ENCODE assay signal across 8 mouse cellular contexts in genomic region chr11:54303076-54303727, GRCm38 (mm10). TPM values are rescaled to one million over a fixed set of nuclear protein-coding genes. Genes with fewer than 3 reads are reported as not detected.
A peak's percentile ranks its signal among the peaks of the same experiment; 100 is the strongest.
DNase-seq lines count a peak whose midpoint lies in the region; ATAC-seq and TF ChIP-seq lines count a peak whose summit lies in the region.

No protein-coding gene starts in this region.

- TF ChIP-seq POLR2A in kidney, adult 2 months (IDR thresholded peaks at IDR 0.05; ENCODE audit: low read depth, low read length), result no peak
- no peak for TF ChIP-seq POLR2A in brain, embryonic 14.5 days (IDR thresholded peaks at IDR 0.05; ENCODE audit: borderline replicate concordance, extremely low read depth, insufficient read depth, insufficient read length, poor library complexity, severe bottlenecking)

- ATAC-seq in forebrain, postnatal 0 days, result no peak; the same call in 1 of the 2 replicates
- ATAC-seq in megakaryocyte progenitor cell, adult 5-6 weeks (replicated peaks; ENCODE audit: poor library complexity), result peak; percentile 62; the same call in 1 of the 2 replicates

- H3K27ac ChIP-seq in kidney, adult 2 months (ENCODE audit: insufficient read depth, low read depth, low read length), result no peak overlapping the region
- peak overlapping the region; percentile 86 for H3K27ac ChIP-seq in forebrain, postnatal 0 days (ENCODE audit: low read depth, low read length)

- H3K9ac ChIP-seq in forebrain, postnatal 0 days, result peak overlapping the region; percentile 94

- TF ChIP-seq CTCF in kidney, adult 2 months (conservative IDR thresholded peaks at IDR 0.05; ENCODE audit: insufficient read depth, insufficient read length, low read depth, low read length), result no peak
- no peak for TF ChIP-seq CTCF in brain, embryonic 14.5 days (IDR thresholded peaks at IDR 0.05; ENCODE audit: borderline replicate concordance, extremely low read depth, insufficient read depth, insufficient read length)
- TF ChIP-seq CTCF in forebrain, postnatal 0 days (IDR thresholded peaks at IDR 0.05; ENCODE audit: low read depth), result no peak

- H3K27me3 ChIP-seq in kidney, adult 2 months (replicated peaks; ENCODE audit: control insufficient read depth, insufficient read depth, low read length), result no peaks in the 10 kb centered on the region
- no peaks in the 10 kb centered on the region for H3K27me3 ChIP-seq in forebrain, postnatal 0 days (ENCODE audit: insufficient read depth, low read length)

- no peaks in the 10 kb centered on the region for H3K36me3 ChIP-seq in kidney, adult 2 months (ENCODE audit: control insufficient read depth, insufficient read depth, low read length)
- no peaks in the 10 kb centered on the region for H3K36me3 ChIP-seq in forebrain, postnatal 0 days (ENCODE audit: insufficient read depth)

- peak; percentile 76 for DNase-seq in kidney, postnatal 10 days
- DNase-seq in kidney, adult 2 months, result no peak
- DNase-seq in brain, embryonic 14.5 days (ENCODE audit: low read depth), result peak; percentile 58
- peak; percentile 47 for DNase-seq in forebrain, postnatal 0 days
- DNase-seq in layer of hippocampus, adult 8-10 months (ENCODE audit: low spot score in 2 of 2), result no peak
- DNase-seq in B cell, adult 2 months, result no peak
- DNase-seq in gastrocnemius, postnatal 25 days, result no peak

- H3K4me3 ChIP-seq in kidney, adult 2 months (ENCODE audit: insufficient read depth, low read depth, low read length), result no peak overlapping the region
- peak overlapping the region; percentile 72 for H3K4me3 ChIP-seq in forebrain, postnatal 0 days (ENCODE audit: low read depth, low read length)

- whole genome bisulfite sequencing in kidney, adult 2 months, result 19% methylated on average over 6 of the region's 6 CpGs
- WGBS in forebrain, postnatal 0 days, result 16% methylated on average over 6 of the region's 6 CpGs

- H3K9me3 ChIP-seq in forebrain, postnatal 0 days (ENCODE audit: low read length), result no peaks in the 10 kb centered on the region

- H3K4me1 ChIP-seq in kidney, adult 2 months (ENCODE audit: control insufficient read depth, insufficient read depth, low read length), result no peaks in the 10 kb centered on the region
- peaks cover 13% of the 10 kb centered on the region for H3K4me1 ChIP-seq in forebrain, postnatal 0 days (ENCODE audit: insufficient read depth)

- peak overlapping the region; percentile 74 for H3K4me2 ChIP-seq in forebrain, postnatal 0 days (ENCODE audit: low read depth)

RNA-seq across cellular contexts. Expression of gene Acsl6, which starts 0.4 kb away (rescaled TPM):
- polyA plus RNA-seq in kidney, adult 2 months (2012; rRNA removed), result 0.19 and 0.53 TPM in 2 replicates
- polyA plus RNA-seq in brain, embryonic 14.5 days (2012; rRNA removed), result 46.4 and 50.9 TPM in 2 replicates
- total RNA-seq in forebrain, postnatal 0 days (2014; rRNA removed), result 56.3 and 57.7 TPM in 2 replicates
- polyA plus RNA-seq in forebrain, postnatal 0 days (2015; fragmentation: Nextera tagmentation; extraction: Ambion mirVana), result 44.7 and 48.5 TPM in 2 replicates
- 0.86 and 3.2 TPM in 2 replicates for total RNA-seq in megakaryocyte progenitor cell, adult 5-6 weeks (2015)
- 1.2 and 3.5 TPM in 2 replicates for total RNA-seq in megakaryocyte progenitor cell, adult 5-6 weeks (2017)
- 100 to 1,000 TPM; 180 to 215 (median 192) TPM for total RNA-seq in layer of hippocampus, adult 8-10 months (2022)
- 10 to 100 TPM; 20.1 to 23.5 TPM for total RNA-seq in gastrocnemius, postnatal 25 days (2021)

RNA-seq across cellular contexts. Expression of gene Il3, which starts 36.1 kb away (rescaled TPM):
- polyA plus RNA-seq in kidney, adult 2 months (2012; rRNA removed), result not detected in 2 replicates
- not detected in 2 replicates for polyA plus RNA-seq in brain, embryonic 14.5 days (2012; rRNA removed)
- not detected in 2 replicates for total RNA-seq in forebrain, postnatal 0 days (2014; rRNA removed)
- not detected in 2 replicates for polyA plus RNA-seq in forebrain, postnatal 0 days (2015; fragmentation: Nextera tagmentation; extraction: Ambion mirVana)
- not detected in 2 replicates for total RNA-seq in megakaryocyte progenitor cell, adult 5-6 weeks (2015)
- not detected in 2 replicates for total RNA-seq in megakaryocyte progenitor cell, adult 5-6 weeks (2017)
- total RNA-seq in layer of hippocampus, adult 8-10 months (2022), result not detected
- not detected for total RNA-seq in gastrocnemius, postnatal 25 days (2021)

RNA-seq across cellular contexts. Expression of gene Csf2, which starts 53.7 kb away (rescaled TPM):
- polyA plus RNA-seq in kidney, adult 2 months (2012; rRNA removed), result not detected in 2 replicates
- not detected in 2 replicates for polyA plus RNA-seq in brain, embryonic 14.5 days (2012; rRNA removed)
- not detected in 2 replicates for total RNA-seq in forebrain, postnatal 0 days (2014; rRNA removed)
- polyA plus RNA-seq in forebrain, postnatal 0 days (2015; fragmentation: Nextera tagmentation; extraction: Ambion mirVana), result not detected in 2 replicates
- not detected in 2 replicates for total RNA-seq in megakaryocyte progenitor cell, adult 5-6 weeks (2015)
- not detected in 2 replicates for total RNA-seq in megakaryocyte progenitor cell, adult 5-6 weeks (2017)
- not detected for total RNA-seq in layer of hippocampus, adult 8-10 months (2022)
- not detected for total RNA-seq in gastrocnemius, postnatal 25 days (2021)

Comparison
In these comparisons a context has a peak if more than half of its experiments do, and no peak if none do; other contexts are left out.
1. DNase-seq: peak in kidney, postnatal 10 days (single experiment), brain, embryonic 14.5 days (single experiment) and forebrain, postnatal 0 days (single experiment); none in kidney, adult 2 months (single experiment), layer of hippocampus, adult 8-10 months (0 of 2), B cell, adult 2 months (0 of 2) and gastrocnemius, postnatal 25 days (single experiment).
2. RNA of gene Acsl6, which starts 0.4 kb away (total RNA-seq): 180 to 215 TPM in layer of hippocampus, adult 8-10 months, 56.3 to 57.7 TPM in forebrain, postnatal 0 days and 20.1 to 23.5 TPM in gastrocnemius, postnatal 25 days; 0.86 to 3.5 TPM in megakaryocyte progenitor cell, adult 5-6 weeks; every median in the first group is over 4 times any median in the second.